ENCODE assay signal across 34 mouse cellular contexts in the genomic region with DNA sequence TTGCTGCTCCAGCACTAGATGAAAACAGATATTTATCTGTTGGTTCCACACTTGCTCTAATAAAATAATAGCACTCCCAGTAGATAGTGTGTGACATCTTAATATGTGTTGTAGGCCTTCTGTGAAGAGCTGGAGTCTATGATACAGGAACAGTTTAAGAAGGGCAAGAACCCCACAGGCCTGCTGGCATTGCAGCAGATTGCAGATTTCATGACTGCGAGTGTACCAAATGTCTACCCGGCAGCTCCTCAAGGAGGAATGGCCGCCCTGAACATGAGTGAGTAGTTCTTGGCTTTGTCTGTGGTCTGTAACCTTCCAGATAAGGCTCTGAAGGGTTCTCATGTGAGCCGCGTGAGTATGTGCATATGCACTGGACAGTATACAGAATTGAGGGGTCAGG.
"Had no signal": no experiment of that assay in that cellular context is flagged by ENCODE, and none has a peak within 500 bp of the region (broad histone marks: within the 10 kb centered on the region; RNA-seq: fewer than 3 reads in every experiment).

No protein-coding gene starts in this region.

- H3K9me3 ChIP-seq: heart, embryonic 10.5 days; heart, embryonic 12.5 days; heart, embryonic 13.5 days; heart, embryonic 15.5 days; hindbrain, embryonic 10.5 days; hindbrain, embryonic 12.5 days; hindbrain, embryonic 13.5 days; hindbrain, embryonic 15.5 days; intestine, embryonic 15.5 days; kidney, embryonic 15.5 days had no signal

- H3K27me3 ChIP-seq: heart, embryonic 12.5 days; heart, embryonic 13.5 days; heart, embryonic 15.5 days; hindbrain, embryonic 12.5 days; hindbrain, embryonic 13.5 days; hindbrain, embryonic 15.5 days; intestine, embryonic 15.5 days; kidney, embryonic 15.5 days had no signal

- ATAC-seq: hindbrain, embryonic 16.5 days; hindbrain, postnatal 0 days; inflammation-experienced regulatory T-cells, adult 6 months; intestine, embryonic 15.5 days; intestine, embryonic 16.5 days; intestine, postnatal 0 days had no signal

- H3K27ac ChIP-seq: heart, embryonic 10.5 days; heart, embryonic 13.5 days; heart, embryonic 15.5 days; hindbrain, embryonic 10.5 days; hindbrain, embryonic 12.5 days; hindbrain, embryonic 13.5 days; hindbrain, embryonic 14.5 days; hindbrain, embryonic 15.5 days; hindbrain, postnatal 0 days; intestine, embryonic 15.5 days; kidney, embryonic 15.5 days; kidney, postnatal 0 days; left cerebral cortex, adult 2 months had no signal

- H3K4me2 ChIP-seq: heart, embryonic 12.5 days; heart, embryonic 13.5 days; heart, embryonic 15.5 days; hindbrain, embryonic 12.5 days; hindbrain, embryonic 13.5 days; hindbrain, embryonic 14.5 days; hindbrain, embryonic 15.5 days; intestine, embryonic 15.5 days; kidney, embryonic 15.5 days had no signal

- H3K4me1 ChIP-seq: hindbrain, embryonic 10.5 days; hindbrain, embryonic 12.5 days; hindbrain, embryonic 13.5 days; hindbrain, embryonic 15.5 days; intestine, embryonic 15.5 days; kidney, embryonic 15.5 days had no signal

- H3K4me3 ChIP-seq: heart, embryonic 10.5 days; heart, embryonic 12.5 days; heart, embryonic 13.5 days; heart, embryonic 15.5 days; hindbrain, embryonic 10.5 days; hindbrain, embryonic 12.5 days; hindbrain, embryonic 13.5 days; hindbrain, embryonic 15.5 days; intestine, embryonic 15.5 days; kidney, embryonic 15.5 days; left cerebral cortex, adult 2 months had no signal

- H3K9ac ChIP-seq: heart, embryonic 12.5 days; heart, embryonic 13.5 days; heart, embryonic 15.5 days; hindbrain, embryonic 12.5 days; hindbrain, embryonic 13.5 days; hindbrain, embryonic 14.5 days; hindbrain, embryonic 15.5 days; intestine, embryonic 15.5 days; kidney, embryonic 15.5 days had no signal

- DNase-seq: heart, postnatal 10 days; heart, postnatal 14 days; heart, postnatal 36 days; heart, postnatal 4 days; kidney, adult 11 months; kidney, adult 18-20 months; kidney, adult 2 months; kidney, adult 8-10 months; kidney, adult 9 months; kidney, postnatal 10 days; kidney, postnatal 14 days; kidney, postnatal 25 days; kidney, postnatal 36 days; kidney, postnatal 4 days; layer of hippocampus, adult 9-11 months; layer of hippocampus, postnatal 36 days had no signal
